Comparison of ENCODE assay signal across 11 mouse cellular contexts in genomic region chr2:104145983-104146382, GRCm38 (mm10). TPM values are rescaled to one million over a fixed set of nuclear protein-coding genes. Genes with fewer than 3 reads are reported as not detected.
A peak's percentile ranks its signal among the peaks of the same experiment; 100 is the strongest.
DNase-seq lines count a peak whose midpoint lies in the region; ATAC-seq and TF ChIP-seq lines count a peak whose summit lies in the region.
"Had no signal": no experiment of that assay in that cellular context is flagged by ENCODE, and none has a peak within 500 bp of the region (broad histone marks: within the 10 kb centered on the region; RNA-seq: fewer than 3 reads in every experiment).

No protein-coding gene starts in this region.

- 0 out of 2 replicates have a peak overlapping the region, but pooled peaks have one; percentile 10 for H3K27ac ChIP-seq in layer of hippocampus, adult 2 months
- H3K27ac ChIP-seq in ES-Bruce4 (ENCODE audit: insufficient read depth, low read length) = no peak overlapping the region
- no peak overlapping the region for H3K27ac ChIP-seq in liver, embryonic 13.5 days
- H3K27ac ChIP-seq in hindbrain, embryonic 14.5 days = no peak overlapping the region
- H3K27ac ChIP-seq in hindbrain, embryonic 13.5 days = no peak overlapping the region

- no peak overlapping the region for H3K4me2 ChIP-seq in liver, embryonic 13.5 days
- no peak overlapping the region for H3K4me2 ChIP-seq in hindbrain, embryonic 14.5 days (replicated peaks)
- H3K4me2 ChIP-seq in hindbrain, embryonic 13.5 days = no peak overlapping the region

- 0 out of 2 replicates have a peak, but pooled peaks have one; percentile 35 for TF ChIP-seq EP300 in ES-Bruce4 (IDR thresholded peaks at IDR 0.05; ENCODE audit: insufficient read depth, low read depth, low read length)

- no peak for TF ChIP-seq POLR2A in ES-Bruce4 (IDR thresholded peaks at IDR 0.05; ENCODE audit: insufficient read depth, low read length)

- H3K36me3 ChIP-seq in ES-Bruce4 (ENCODE audit: control insufficient read depth, insufficient read depth, low read length, poor library complexity, severe bottlenecking) = no peaks in the 10 kb centered on the region
- H3K36me3 ChIP-seq in liver, embryonic 13.5 days = no peaks in the 10 kb centered on the region
- peaks cover 6% of the 10 kb centered on the region for H3K36me3 ChIP-seq in hindbrain, embryonic 14.5 days (replicated peaks; ENCODE audit: control insufficient read depth, insufficient read depth)
- H3K36me3 ChIP-seq in hindbrain, embryonic 13.5 days = peaks cover 18% of the 10 kb centered on the region

- H3K9ac ChIP-seq in ES-Bruce4 (ENCODE audit: low read depth, poor library complexity, severe bottlenecking) = no peak overlapping the region
- H3K9ac ChIP-seq in liver, embryonic 13.5 days = no peak overlapping the region
- no peak overlapping the region for H3K9ac ChIP-seq in hindbrain, embryonic 14.5 days
- no peak overlapping the region for H3K9ac ChIP-seq in hindbrain, embryonic 13.5 days

- ATAC-seq in liver, embryonic 13.5 days (ENCODE audit: low read depth) = peak; percentile 71
- no peak for ATAC-seq in hindbrain, embryonic 14.5 days (ENCODE audit: low FRiP score)
- ATAC-seq in hindbrain, embryonic 13.5 days (ENCODE audit: low FRiP score) = no peak

- peak in 1 of 2 experiments; percentile 20 for DNase-seq in layer of hippocampus, adult 2 months (ENCODE audit: low spot score in 2 of 2)
- no peak for DNase-seq in layer of hippocampus, postnatal 25 days (ENCODE audit: extremely low spot score in 1 of 2, low spot score in 1 of 2)
- peak; percentile 44 to 67 for DNase-seq in adrenal gland, adult 18-20 months (ENCODE audit: low spot score in 2 of 2)
- peak; percentile 75 for DNase-seq in liver, embryonic 13.5 days
- DNase-seq in hindbrain, embryonic 14.5 days (ENCODE audit: low spot score) = no peak
- no peak for DNase-seq in cerebellum, postnatal 4 days (ENCODE audit: low spot score in 2 of 2)

- 20% methylated on average over 1 of the region's 1 CpGs for WGBS in liver, embryonic 13.5 days (ENCODE audit: insufficient replicate concordance)
- 79% methylated on average over 1 of the region's 1 CpGs for WGBS in hindbrain, embryonic 14.5 days
- 70% methylated on average over 1 of the region's 1 CpGs for WGBS in hindbrain, embryonic 13.5 days

- no peaks in the 10 kb centered on the region for H3K4me1 ChIP-seq in ES-Bruce4 (ENCODE audit: control insufficient read depth, insufficient read depth, low read length)
- H3K4me1 ChIP-seq in liver, embryonic 13.5 days (replicated peaks) = peaks cover 10% of the 10 kb centered on the region
- H3K4me1 ChIP-seq in hindbrain, embryonic 14.5 days (replicated peaks; ENCODE audit: control insufficient read depth, insufficient read depth, low read length) = no peaks in the 10 kb centered on the region
- H3K4me1 ChIP-seq in hindbrain, embryonic 13.5 days (replicated peaks) = no peaks in the 10 kb centered on the region

- peak; percentile 60 for TF ChIP-seq CTCF in layer of hippocampus, adult 2 months (conservative IDR thresholded peaks at IDR 0.05)
- TF ChIP-seq CTCF in ES-Bruce4 (IDR thresholded peaks at IDR 0.05; ENCODE audit: low read depth, low read length) = no peak

- H3K27me3 ChIP-seq in ES-Bruce4 (ENCODE audit: control insufficient read depth, insufficient read depth, low read length, poor library complexity, severe bottlenecking) = no peaks in the 10 kb centered on the region
- H3K27me3 ChIP-seq in liver, embryonic 13.5 days = no peaks in the 10 kb centered on the region; the same call in 1 of the 2 replicates
- H3K27me3 ChIP-seq in hindbrain, embryonic 14.5 days (ENCODE audit: control insufficient read depth, insufficient read depth, low read length) = no peaks in the 10 kb centered on the region
- H3K27me3 ChIP-seq in hindbrain, embryonic 13.5 days = no peaks in the 10 kb centered on the region

- no peak overlapping the region for H3K4me3 ChIP-seq in layer of hippocampus, adult 2 months
- H3K4me3 ChIP-seq in ES-Bruce4 (ENCODE audit: low read depth, low read length) = no peak overlapping the region
- no peak overlapping the region for H3K4me3 ChIP-seq in liver, embryonic 13.5 days (replicated peaks)
- no peak overlapping the region for H3K4me3 ChIP-seq in hindbrain, embryonic 14.5 days (replicated peaks; ENCODE audit: low read length)
- no peak overlapping the region for H3K4me3 ChIP-seq in hindbrain, embryonic 13.5 days

- no peaks in the 10 kb centered on the region; the same call in 1 of the 2 replicates for H3K9me3 ChIP-seq in ES-Bruce4 (replicated peaks; ENCODE audit: control insufficient read depth, insufficient read depth, low read length, poor library complexity, severe bottlenecking)
- no peaks in the 10 kb centered on the region for H3K9me3 ChIP-seq in liver, embryonic 13.5 days (replicated peaks)
- no peaks in the 10 kb centered on the region for H3K9me3 ChIP-seq in hindbrain, embryonic 14.5 days (ENCODE audit: control insufficient read depth, low read length)
- no peaks in the 10 kb centered on the region for H3K9me3 ChIP-seq in hindbrain, embryonic 13.5 days

RNA-seq across cellular contexts. Expression of gene A930018P22Rik, which starts 23.4 kb away (rescaled TPM):
- total RNA-seq in layer of hippocampus, adult 2 months (2021) = not detected
- total RNA-seq in layer of hippocampus, postnatal 25 days (2021) = under 1 TPM; 0.44 to 0.47 TPM
- not detected in 2 replicates for polyA plus RNA-seq in ES-Bruce4 (2011; ENCODE audit: insufficient read depth, insufficient read length, low read depth, missing spikeins)
- 1 to 10 TPM in 1 of 2 experiments, under 1 TPM in 1; 0.89 to 1.5 TPM for total RNA-seq in adrenal gland, adult 18-20 months (2021)
- 0.19 and 0.48 TPM in 2 replicates for polyA plus RNA-seq in liver, embryonic 13.5 days (2015; fragmentation: Nextera tagmentation; extraction: Ambion mirVana)
- polyA plus RNA-seq in hindbrain, embryonic 14.5 days (2014; fragmentation: Nextera tagmentation; extraction: Ambion mirVana) = not detected in 2 replicates
- not detected in 2 replicates for polyA plus RNA-seq in hindbrain, embryonic 13.5 days (2015; fragmentation: Nextera tagmentation; extraction: Ambion mirVana)
- polyA plus RNA-seq: embryonic facial prominence, embryonic 14.5 days; limb, embryonic 11.5 days; small intestine, adult 2 months had no signal

RNA-seq across cellular contexts. Expression of gene Cd59a, which starts 50.4 kb away (rescaled TPM):
- 1 to 10 TPM; 3.0 to 4.4 TPM for total RNA-seq in layer of hippocampus, adult 2 months (2021)
- total RNA-seq in layer of hippocampus, postnatal 25 days (2021) = 1 to 10 TPM; 3.8 TPM
- polyA plus RNA-seq in ES-Bruce4 (2011; ENCODE audit: insufficient read depth, insufficient read length, low read depth, missing spikeins) = 8.9 and 10.5 TPM in 2 replicates
- 100 to 1,000 TPM in 1 of 2 experiments, 10 to 100 TPM in 1; 99.7 to 107 TPM for total RNA-seq in adrenal gland, adult 18-20 months (2021)
- 82.9 and 85.7 TPM in 2 replicates for polyA plus RNA-seq in liver, embryonic 13.5 days (2015; fragmentation: Nextera tagmentation; extraction: Ambion mirVana)
- 14.9 and 16.6 TPM in 2 replicates for polyA plus RNA-seq in hindbrain, embryonic 14.5 days (2014; fragmentation: Nextera tagmentation; extraction: Ambion mirVana)
- 17.9 and 18.7 TPM in 2 replicates for polyA plus RNA-seq in hindbrain, embryonic 13.5 days (2015; fragmentation: Nextera tagmentation; extraction: Ambion mirVana)

Comparison
In these comparisons a context has a peak if more than half of its experiments do, and no peak if none do; other contexts are left out.
1. DNase-seq: peak in adrenal gland, adult 18-20 months (2 of 2) and liver, embryonic 13.5 days (single experiment); none in layer of hippocampus, postnatal 25 days (0 of 2), hindbrain, embryonic 14.5 days (single experiment) and cerebellum, postnatal 4 days (0 of 2).